ENCODE assay signal across 8 mouse cellular contexts in genomic region chr2:26091771-26092393, GRCm38 (mm10). TPM values are rescaled to one million over a fixed set of nuclear protein-coding genes. Genes with fewer than 3 reads are reported as not detected.
DNase-seq lines count a peak whose midpoint lies in the region; ATAC-seq and TF ChIP-seq lines count a peak whose summit lies in the region.

No protein-coding gene starts in this region.

- H3K4me1 ChIP-seq in heart, embryonic 11.5 days (ENCODE audit: control insufficient read depth, insufficient read depth, low read length) = peaks cover 31% of the 10 kb centered on the region
- peaks cover 9% of the 10 kb centered on the region; the same call in 1 of the 2 replicates for H3K4me1 ChIP-seq in forebrain, postnatal 0 days (ENCODE audit: insufficient read depth)
- peaks cover 25% of the 10 kb centered on the region for H3K4me1 ChIP-seq in limb, embryonic 15.5 days
- H3K4me1 ChIP-seq in neural tube, embryonic 13.5 days (replicated peaks) = peaks cover 70% of the 10 kb centered on the region

- peak overlapping the region; percentile 61 for H3K4me3 ChIP-seq in heart, embryonic 11.5 days (ENCODE audit: low read depth, low read length)
- peak overlapping the region; percentile 57 for H3K4me3 ChIP-seq in forebrain, postnatal 0 days (ENCODE audit: low read depth, low read length)
- peak overlapping the region; percentile 56 for H3K4me3 ChIP-seq in limb, embryonic 15.5 days
- H3K4me3 ChIP-seq in neural tube, embryonic 13.5 days = peak overlapping the region; percentile 77

- H3K9ac ChIP-seq in heart, embryonic 11.5 days (ENCODE audit: low read depth, low read length) = peak overlapping the region; percentile 67
- peak overlapping the region; percentile 68 for H3K9ac ChIP-seq in forebrain, postnatal 0 days
- peak overlapping the region; percentile 58 for H3K9ac ChIP-seq in limb, embryonic 15.5 days
- peak overlapping the region; percentile 86 for H3K9ac ChIP-seq in neural tube, embryonic 13.5 days

- DNase-seq in heart, adult 8-10 months (ENCODE audit: low spot score) = no peak
- peak; percentile 47 for DNase-seq in cerebellum, adult 11 months
- DNase-seq in forebrain, postnatal 0 days = peak; percentile 88
- peak; percentile 47 for DNase-seq in kidney, postnatal 10 days

- 2% methylated on average over 24 of the region's 24 CpGs for WGBS in heart, embryonic 11.5 days (ENCODE audit: insufficient replicate concordance)
- WGBS in forebrain, postnatal 0 days = 2% methylated on average over 23 of the region's 24 CpGs
- WGBS in limb, embryonic 15.5 days = under 1% methylated on average over 24 of the region's 24 CpGs
- WGBS in neural tube, embryonic 13.5 days = 1% methylated on average over 24 of the region's 24 CpGs

- no peak for ATAC-seq in heart, embryonic 11.5 days (replicated peaks; ENCODE audit: insufficient number of reproducible peaks, low FRiP score, low TSS enrichment)
- ATAC-seq in forebrain, postnatal 0 days = peak; percentile 86
- peak; percentile 57 for ATAC-seq in limb, embryonic 15.5 days (ENCODE audit: insufficient number of reproducible peaks, low FRiP score, low TSS enrichment, low read depth)
- peak; percentile 88 for ATAC-seq in neural tube, embryonic 13.5 days (ENCODE audit: low read depth)
- ATAC-seq in erythroid progenitor cell, adult 5-6 weeks (replicated peaks; ENCODE audit: low FRiP score, poor library complexity, severe bottlenecking) = no peak

- H3K9me3 ChIP-seq in heart, embryonic 11.5 days (replicated peaks; ENCODE audit: control insufficient read depth, low read length) = no peaks in the 10 kb centered on the region
- H3K9me3 ChIP-seq in forebrain, postnatal 0 days (ENCODE audit: low read length) = no peaks in the 10 kb centered on the region
- no peaks in the 10 kb centered on the region for H3K9me3 ChIP-seq in limb, embryonic 15.5 days
- no peaks in the 10 kb centered on the region for H3K9me3 ChIP-seq in neural tube, embryonic 13.5 days

- H3K36me3 ChIP-seq in heart, embryonic 11.5 days (ENCODE audit: control insufficient read depth, insufficient read depth, low read length) = no peaks in the 10 kb centered on the region
- no peaks in the 10 kb centered on the region for H3K36me3 ChIP-seq in forebrain, postnatal 0 days (ENCODE audit: insufficient read depth)
- peaks cover 10% of the 10 kb centered on the region; the same call in 1 of the 2 replicates for H3K36me3 ChIP-seq in limb, embryonic 15.5 days
- H3K36me3 ChIP-seq in neural tube, embryonic 13.5 days = no peaks in the 10 kb centered on the region

- no peak for TF ChIP-seq CTCF in forebrain, postnatal 0 days (IDR thresholded peaks at IDR 0.05; ENCODE audit: low read depth)

- H3K27ac ChIP-seq in heart, embryonic 11.5 days (ENCODE audit: low read depth, low read length) = peak overlapping the region; percentile 35; the same call in 1 of the 2 replicates
- peak overlapping the region; percentile 84 for H3K27ac ChIP-seq in forebrain, postnatal 0 days (ENCODE audit: low read depth, low read length)
- peak overlapping the region; percentile 90 for H3K27ac ChIP-seq in limb, embryonic 15.5 days
- peak overlapping the region; percentile 96 for H3K27ac ChIP-seq in neural tube, embryonic 13.5 days (replicated peaks)

- H3K27me3 ChIP-seq in heart, embryonic 11.5 days (ENCODE audit: control insufficient read depth, insufficient read depth, low read length) = peaks cover 44% of the 10 kb centered on the region
- H3K27me3 ChIP-seq in forebrain, postnatal 0 days (ENCODE audit: insufficient read depth, low read length) = no peaks in the 10 kb centered on the region
- H3K27me3 ChIP-seq in limb, embryonic 15.5 days = 0 out of 2 replicates have a peak, but pooled peaks cover 4% of the 10 kb centered on the region
- peaks cover 6% of the 10 kb centered on the region; the same call in 1 of the 2 replicates for H3K27me3 ChIP-seq in neural tube, embryonic 13.5 days

- peak overlapping the region; percentile 95 for H3K4me2 ChIP-seq in heart, embryonic 11.5 days
- H3K4me2 ChIP-seq in forebrain, postnatal 0 days (ENCODE audit: low read depth) = peak overlapping the region; percentile 99
- peak overlapping the region; percentile 97 for H3K4me2 ChIP-seq in limb, embryonic 15.5 days
- peak overlapping the region; percentile 94 for H3K4me2 ChIP-seq in neural tube, embryonic 13.5 days

RNA-seq across cellular contexts. Expression of gene Nacc2, which starts 31.1 kb away (rescaled TPM):
- 3.4 and 7.1 TPM in 2 replicates for polyA plus RNA-seq in heart, embryonic 11.5 days (2014; fragmentation: Nextera tagmentation; extraction: Ambion mirVana)
- 10 to 100 TPM; 27.6 to 44.2 (median 31.7) TPM for total RNA-seq in heart, adult 8-10 months (2022)
- total RNA-seq in forebrain, postnatal 0 days (2014; rRNA removed) = 18.5 and 18.9 TPM in 2 replicates
- polyA plus RNA-seq in forebrain, postnatal 0 days (2015; fragmentation: Nextera tagmentation; extraction: Ambion mirVana) = 12.3 and 18.3 TPM in 2 replicates
- 5.5 TPM in 2 replicates for polyA plus RNA-seq in limb, embryonic 15.5 days (2015; fragmentation: Nextera tagmentation; extraction: Ambion mirVana)
- 18.0 and 19.2 TPM in 2 replicates for polyA plus RNA-seq in neural tube, embryonic 13.5 days (2015; fragmentation: Nextera tagmentation; extraction: Ambion mirVana)
- 0.42 TPM in 1 of 2 replicates, not detected in the other for total RNA-seq in erythroid progenitor cell, adult 5-6 weeks (2015; ENCODE audit: low replicate concordance)
- total RNA-seq in erythroid progenitor cell, adult 5-6 weeks (2017; ENCODE audit: low replicate concordance) = 0.64 and 0.68 TPM in 2 replicates

Comparison
In these comparisons a context has a peak if more than half of its experiments do, and no peak if none do; other contexts are left out.
1. ATAC-seq: peak in forebrain, postnatal 0 days (single experiment), limb, embryonic 15.5 days (single experiment) and neural tube, embryonic 13.5 days (single experiment); none in heart, embryonic 11.5 days (single experiment) and erythroid progenitor cell, adult 5-6 weeks (single experiment).
2. H3K27ac ChIP-seq: peak in every context shown above with its lines; median percentile 96 in neural tube, embryonic 13.5 days; 90 in limb, embryonic 15.5 days; 84 in forebrain, postnatal 0 days; 35 in heart, embryonic 11.5 days.
3. Peak in every context shown above with its lines, with median percentiles within 50 percentile points of each other: H3K4me2 ChIP-seq, H3K4me3 ChIP-seq and H3K9ac ChIP-seq.